ENCODE assay signal across 8 mouse cellular contexts in the genomic region with DNA sequence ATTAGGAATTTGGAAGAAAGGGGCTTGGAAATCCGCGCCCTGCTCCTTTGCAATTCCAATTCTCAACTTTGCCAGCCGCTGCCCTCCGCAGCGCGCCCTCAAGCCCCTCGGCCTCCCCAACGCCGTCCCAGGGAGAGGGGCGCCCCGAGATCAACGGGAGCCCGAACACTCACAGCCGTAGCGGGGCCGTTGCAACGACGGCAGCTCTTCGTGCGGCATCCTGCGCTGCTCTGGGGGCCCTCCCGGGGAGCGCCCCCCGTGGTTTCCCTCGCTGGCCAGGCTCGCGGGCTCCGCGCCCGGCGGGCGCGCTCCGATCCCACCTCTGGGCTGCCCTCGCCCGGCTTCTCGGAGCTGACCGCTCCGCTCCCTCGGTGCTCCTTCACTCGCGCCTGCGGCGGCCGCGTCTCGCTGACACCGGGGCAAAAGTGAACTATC. TPM values are rescaled to one million over a fixed set of nuclear protein-coding genes. Genes with fewer than 3 reads are reported as not detected.
DNase-seq lines count a peak whose midpoint lies in the region; ATAC-seq lines count a peak whose summit lies in the region.

A gene (minus strand): TSS at position 432 of the 435 bp plus-strand sequence.

- no peaks in the 10 kb centered on the region for H3K36me3 ChIP-seq in embryonic facial prominence, embryonic 15.5 days
- no peaks in the 10 kb centered on the region for H3K36me3 ChIP-seq in midbrain, embryonic 13.5 days

- H3K4me2 ChIP-seq in embryonic facial prominence, embryonic 15.5 days (replicated peaks): peak within 1 kb of the TSS; percentile 94
- H3K4me2 ChIP-seq in midbrain, embryonic 13.5 days (replicated peaks): peak within 1 kb of the TSS; percentile 95

- H3K9ac ChIP-seq in embryonic facial prominence, embryonic 15.5 days: peak within 1 kb of the TSS; percentile 54
- peak within 1 kb of the TSS; percentile 72 for H3K9ac ChIP-seq in midbrain, embryonic 13.5 days (replicated peaks)

- H3K4me3 ChIP-seq in embryonic facial prominence, embryonic 15.5 days (replicated peaks): peak within 1 kb of the TSS; percentile 74
- peak within 1 kb of the TSS; percentile 66 for H3K4me3 ChIP-seq in midbrain, embryonic 13.5 days (replicated peaks)

- H3K9me3 ChIP-seq in embryonic facial prominence, embryonic 15.5 days (replicated peaks): no peaks in the 10 kb centered on the region
- H3K9me3 ChIP-seq in midbrain, embryonic 13.5 days: no peaks in the 10 kb centered on the region

- ATAC-seq in embryonic facial prominence, embryonic 15.5 days (ENCODE audit: insufficient number of reproducible peaks, low FRiP score, low TSS enrichment, low read depth): peak; percentile 84
- peak; percentile 81 for ATAC-seq in midbrain, embryonic 13.5 days

- WGBS in embryonic facial prominence, embryonic 15.5 days: under 1% methylated on average over 48 of the region's 48 CpGs
- under 1% methylated on average over 48 of the region's 48 CpGs for WGBS in large intestine, adult 2 months
- WGBS in midbrain, embryonic 13.5 days: 0% methylated on average over 34 of the region's 48 CpGs

- no peak for DNase-seq in layer of hippocampus, adult 18-20 months (ENCODE audit: low spot score in 2 of 2)
- DNase-seq in layer of hippocampus, adult 9-11 months: no peak
- DNase-seq in adrenal gland, adult 2 months: no peak
- no peak for DNase-seq in large intestine, adult 2 months (ENCODE audit: low read depth, low spot score)
- DNase-seq in urinary bladder, adult 2 months (ENCODE audit: low spot score): no peak
- DNase-seq in ovary, postnatal 36 days (ENCODE audit: low spot score): no peak

- peaks cover 24% of the 10 kb centered on the region for H3K4me1 ChIP-seq in embryonic facial prominence, embryonic 15.5 days
- peaks cover 28% of the 10 kb centered on the region for H3K4me1 ChIP-seq in midbrain, embryonic 13.5 days (replicated peaks)

- H3K27ac ChIP-seq in embryonic facial prominence, embryonic 15.5 days (replicated peaks): peak within 1 kb of the TSS; percentile 77
- H3K27ac ChIP-seq in midbrain, embryonic 13.5 days: peak within 1 kb of the TSS; percentile 44

- no peaks in the 10 kb centered on the region for H3K27me3 ChIP-seq in embryonic facial prominence, embryonic 15.5 days
- 0 out of 2 replicates have a peak, but pooled peaks cover 7% of the 10 kb centered on the region for H3K27me3 ChIP-seq in midbrain, embryonic 13.5 days

RNA-seq across cellular contexts. Expression of the gene that starts here (rescaled TPM):
- total RNA-seq in layer of hippocampus, adult 18-20 months (2021): 10 to 100 TPM; 86.1 to 90.8 TPM
- total RNA-seq in adrenal gland, adult 2 months (2021): 100 to 1,000 TPM; 107 to 186 TPM
- 9.0 and 9.5 TPM in 2 replicates for polyA plus RNA-seq in adrenal gland, adult 2 months (2012; rRNA removed)
- 20.4 and 21.2 TPM in 2 replicates for polyA plus RNA-seq in embryonic facial prominence, embryonic 15.5 days (2015; fragmentation: Nextera tagmentation; extraction: Ambion mirVana)
- polyA plus RNA-seq in large intestine, adult 2 months (2012; rRNA removed): 20.4 and 47.6 TPM in 2 replicates
- 6.2 and 7.4 TPM in 2 replicates for polyA plus RNA-seq in midbrain, embryonic 13.5 days (2015; fragmentation: Nextera tagmentation; extraction: Ambion mirVana)
- 6.0 and 6.8 TPM in 2 replicates for polyA plus RNA-seq in urinary bladder, adult 2 months (2012; rRNA removed)
